Mouse (Mus musculus): ENCODE measurements at regions not wholly inside any gene's neighbourhood (a gene's known extent, or its start where the extent isn't known, plus 50 kb on each side); places are given as distances from the start of the nearest gene placed in this dataset.

DNA sequence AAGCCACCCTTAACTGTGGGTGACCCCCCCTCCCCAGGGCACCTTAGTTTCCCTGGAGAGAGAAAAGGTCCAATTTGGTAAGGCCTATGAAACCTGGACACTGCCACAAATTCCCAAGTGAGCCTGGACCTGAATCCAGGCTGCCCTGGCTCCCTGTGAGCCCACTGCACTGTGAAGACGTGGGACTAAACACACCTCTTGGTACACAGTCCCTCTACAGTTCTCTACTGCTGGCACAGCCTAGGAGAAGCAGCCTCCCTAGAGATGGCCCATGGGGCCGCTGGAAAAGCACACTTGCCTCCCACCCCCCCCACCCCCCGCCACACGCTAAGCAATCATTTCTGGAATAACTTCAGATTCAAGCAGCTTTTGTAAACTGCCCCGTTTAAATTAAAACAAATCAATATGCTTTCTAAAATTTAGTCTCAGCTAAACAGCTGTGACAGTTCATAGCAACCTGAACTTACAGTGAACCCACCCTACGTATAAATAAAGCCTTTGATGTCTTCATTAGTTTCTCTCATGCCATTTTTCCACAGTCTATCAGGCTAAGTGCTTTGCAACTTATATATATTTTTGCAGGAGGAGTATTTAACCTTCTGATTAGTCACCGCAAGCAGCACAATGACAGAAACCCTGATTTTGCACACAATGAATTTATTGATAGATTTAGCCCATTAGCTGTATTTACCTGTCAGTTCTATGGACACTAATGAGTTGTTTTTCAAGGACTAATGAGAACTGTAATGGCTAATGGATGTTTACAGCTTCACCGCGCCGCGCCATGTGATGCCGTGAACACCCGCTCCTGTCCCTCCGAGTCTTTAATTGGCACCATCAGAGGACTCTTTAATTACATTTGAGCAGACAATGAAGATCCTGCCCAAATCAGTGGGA lies 215.3 kb downstream of the 3100002H09Rik start:
- TF ChIP-seq RAD21 (IDR thresholded peaks at IDR 0.05; ENCODE audit: low read depth, low read length): no peak
- no peak for TF ChIP-seq CTCF (conservative IDR thresholded peaks at IDR 0.05 in 1 of 2, IDR thresholded peaks at IDR 0.05 in 1 of 2; ENCODE audit: low read depth in 2 of 2, low read length in 2 of 2)
- TF ChIP-seq POLR2A (IDR thresholded peaks at IDR 0.05; ENCODE audit: low read depth, low read length): no peak
- TF ChIP-seq ZMIZ1 (IDR thresholded peaks at IDR 0.05; ENCODE audit: low read depth, low read length): no peak
- no peak for TF ChIP-seq MAZ (IDR thresholded peaks at IDR 0.05; ENCODE audit: low read depth, low read length)
- TF ChIP-seq JUND (conservative IDR thresholded peaks at IDR 0.05; ENCODE audit: low read depth, low read length): no peak
- no peak for TF ChIP-seq IRF4 (IDR thresholded peaks at IDR 0.05; ENCODE audit: low read depth, low read length)

All from CH12.LX (cell line).